Mouse (Mus musculus): ENCODE results near the gene Ifna13. TPM values are rescaled to one million over a fixed set of nuclear protein-coding genes. Genes with fewer than 3 reads are reported as not detected.

Gene Ifna13
- polyA plus RNA-seq (2014; fragmentation: Illumina TruSeq; extraction: RNeasy Lipid Tissue Mini Kit (QIAGEN cat#74804); ENCODE audit: low read depth, low replicate concordance) = not detected

DNA sequence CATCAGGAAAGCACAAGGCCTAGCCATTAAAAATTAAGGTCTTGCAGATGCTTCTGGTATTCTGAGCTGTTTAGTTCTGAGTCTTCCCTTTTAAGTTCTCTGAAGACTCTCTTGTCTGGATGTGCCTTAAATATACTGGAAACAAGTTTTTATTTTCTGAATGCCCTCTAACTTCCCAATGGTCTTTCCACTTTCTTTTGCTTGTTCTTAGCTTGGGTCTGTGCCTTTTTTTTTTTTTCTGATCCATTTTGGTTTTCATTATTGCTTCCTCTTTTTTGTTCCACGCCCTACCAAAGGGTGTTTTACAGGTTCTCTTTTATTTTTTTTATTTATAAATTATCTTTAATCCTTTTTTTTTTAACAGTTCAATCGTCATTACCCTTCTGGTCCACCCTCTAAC is at the start of gene Ifna13:
Ifna13 (minus strand) TSS at position 101 of the 400 bp plus-strand sequence.

DNA sequence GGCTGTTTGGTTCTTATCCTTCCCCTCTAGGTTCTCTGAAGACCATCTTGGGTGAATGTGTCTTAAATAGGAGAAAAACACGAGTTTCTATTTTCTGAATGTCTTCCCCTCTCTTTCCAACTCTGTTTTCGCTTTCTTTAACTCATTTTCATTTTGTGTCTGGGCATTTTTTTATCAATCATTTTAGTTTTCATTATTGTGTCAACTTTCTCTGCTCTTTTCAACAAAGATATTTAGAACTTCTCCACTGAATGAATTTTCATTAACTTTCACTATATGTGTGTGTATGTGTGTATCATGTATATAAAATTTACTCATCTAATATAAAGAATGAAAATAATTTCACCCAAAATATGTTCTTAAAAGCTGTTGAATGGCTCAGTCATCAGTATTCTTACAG is 47.0 kb upstream of the Ifna13 start, which contains the start of gene Ifnab:
Ifnab (minus strand) TSS at position 101 of the 400 bp plus-strand sequence.

DNA sequence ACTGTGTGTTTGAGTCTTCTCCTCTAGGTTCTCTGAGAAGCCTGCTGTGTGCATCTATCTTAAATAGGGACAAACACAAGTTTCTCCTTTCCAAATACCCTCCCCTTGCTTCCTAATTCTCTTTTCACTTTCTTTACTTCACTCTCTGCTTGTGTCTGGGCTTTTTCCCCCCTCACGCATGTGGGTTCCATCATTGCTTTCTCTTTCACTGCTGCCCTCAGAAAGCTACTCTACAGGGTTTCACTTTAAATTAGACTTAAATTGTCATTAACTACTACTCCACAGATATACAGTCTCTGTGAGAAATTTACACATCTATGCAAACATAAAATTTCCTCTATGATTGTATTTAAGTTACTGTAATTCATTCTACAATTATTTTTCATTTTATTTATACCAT is 39.6 kb upstream of the Ifna13 start, which contains the start of gene Ifna2:
Ifna2 (minus strand) TSS at position 101 of the 400 bp plus-strand sequence.

DNA sequence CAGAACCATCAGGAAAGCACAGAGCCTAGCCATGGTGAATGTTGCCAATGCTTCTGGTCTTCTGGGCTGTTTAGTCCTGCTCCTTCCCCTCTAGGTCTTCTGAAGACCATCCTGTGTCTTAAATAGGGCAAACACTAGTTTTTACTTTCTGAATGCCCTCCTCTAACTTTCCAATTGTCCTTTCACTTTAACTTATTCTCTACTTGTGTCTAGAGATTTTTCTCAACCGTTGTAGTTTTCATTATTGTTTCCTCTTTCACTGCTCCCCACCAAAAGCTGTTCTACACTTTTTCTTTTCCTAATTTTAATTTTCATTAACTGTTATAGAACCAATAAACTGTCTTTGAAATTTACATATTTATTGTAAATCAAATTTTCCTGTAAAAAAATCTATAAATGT is 32.6 kb upstream of the Ifna13 start, which contains the start of gene Ifna16:
Ifna16 (minus strand) TSS at position 101 of the 400 bp plus-strand sequence.

DNA sequence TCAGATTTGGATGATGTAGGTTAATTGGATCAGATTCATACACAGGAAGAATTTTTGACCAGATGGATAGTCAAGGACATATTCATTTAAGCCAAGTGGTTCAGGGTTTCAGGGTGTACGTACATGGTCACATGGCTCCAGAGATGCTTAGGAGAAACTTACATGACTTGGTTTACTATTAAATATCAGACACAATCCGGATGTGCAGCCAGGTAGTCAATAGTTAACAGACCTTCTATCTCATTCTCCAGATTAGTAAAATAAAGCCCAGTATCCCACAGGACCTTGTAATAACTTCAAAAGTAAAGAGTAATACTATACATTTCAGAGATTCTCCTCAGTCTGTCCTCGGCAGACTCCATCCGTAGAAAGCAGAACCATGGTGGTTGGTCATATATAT is 9.9 kb downstream of the Ifna13 start, which contains the start of gene C87499:
C87499 (minus strand) TSS at position 101 of the 400 bp plus-strand sequence.

DNA sequence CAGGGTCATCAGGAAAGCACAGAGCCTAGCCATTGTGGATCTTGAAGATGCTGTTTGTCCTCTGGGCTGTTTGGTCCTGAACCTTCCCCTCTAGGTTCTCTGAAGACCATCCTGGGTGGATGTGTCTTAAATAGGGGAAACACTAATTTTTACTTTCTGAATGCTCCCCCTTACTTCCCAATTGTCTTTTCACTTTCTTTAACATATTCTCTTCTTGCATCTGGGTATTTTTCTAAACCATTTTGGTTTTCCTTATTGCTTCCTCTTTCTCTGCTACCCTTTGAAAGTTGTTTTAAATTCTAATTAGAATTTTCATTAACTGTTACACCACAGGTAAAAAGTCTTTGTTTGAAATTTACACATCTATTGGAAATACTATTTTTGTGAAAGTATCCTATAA is 41.0 kb downstream of the Ifna13 start, which contains the start of gene Ifna12:
Ifna12 (minus strand) TSS at position 101 of the 400 bp plus-strand sequence.

Other genes with a start within 250 kb of the Ifna13 start
- 3.7 TPM for gene Hacd4, start 205.5 kb downstream of the Ifna13 start, polyA plus RNA-seq (2014; fragmentation: Illumina TruSeq; extraction: RNeasy Lipid Tissue Mini Kit (QIAGEN cat#74804); ENCODE audit: low read depth, low replicate concordance)
- not detected for gene Ifnb1, start 121.7 kb downstream of the Ifna13 start, polyA plus RNA-seq (2014; fragmentation: Illumina TruSeq; extraction: RNeasy Lipid Tissue Mini Kit (QIAGEN cat#74804); ENCODE audit: low read depth, low replicate concordance)
- gene Ifna15, start 86.2 kb downstream of the Ifna13 start, polyA plus RNA-seq (2014; fragmentation: Illumina TruSeq; extraction: RNeasy Lipid Tissue Mini Kit (QIAGEN cat#74804); ENCODE audit: low read depth, low replicate concordance) = not detected
- gene Ifna14, start 72.7 kb downstream of the Ifna13 start, polyA plus RNA-seq (2014; fragmentation: Illumina TruSeq; extraction: RNeasy Lipid Tissue Mini Kit (QIAGEN cat#74804); ENCODE audit: low read depth, low replicate concordance) = not detected
- not detected for gene Ifna9, start 52.1 kb downstream of the Ifna13 start, polyA plus RNA-seq (2014; fragmentation: Illumina TruSeq; extraction: RNeasy Lipid Tissue Mini Kit (QIAGEN cat#74804); ENCODE audit: low read depth, low replicate concordance)
- gene Ifna12, start 41.1 kb downstream of the Ifna13 start, polyA plus RNA-seq (2014; fragmentation: Illumina TruSeq; extraction: RNeasy Lipid Tissue Mini Kit (QIAGEN cat#74804); ENCODE audit: low read depth, low replicate concordance) = not detected
- gene C87499, start 10.0 kb downstream of the Ifna13 start, polyA plus RNA-seq (2014; fragmentation: Illumina TruSeq; extraction: RNeasy Lipid Tissue Mini Kit (QIAGEN cat#74804); ENCODE audit: low read depth, low replicate concordance) = not detected
- gene Ifna16, start 32.5 kb upstream of the Ifna13 start, polyA plus RNA-seq (2014; fragmentation: Illumina TruSeq; extraction: RNeasy Lipid Tissue Mini Kit (QIAGEN cat#74804); ENCODE audit: low read depth, low replicate concordance) = not detected
- not detected for gene Ifna2, start 39.5 kb upstream of the Ifna13 start, polyA plus RNA-seq (2014; fragmentation: Illumina TruSeq; extraction: RNeasy Lipid Tissue Mini Kit (QIAGEN cat#74804); ENCODE audit: low read depth, low replicate concordance)
- gene Ifnab, start 46.9 kb upstream of the Ifna13 start, polyA plus RNA-seq (2014; fragmentation: Illumina TruSeq; extraction: RNeasy Lipid Tissue Mini Kit (QIAGEN cat#74804); ENCODE audit: low read depth, low replicate concordance) = not detected
- gene Gm26566, start 77.3 kb upstream of the Ifna13 start, polyA plus RNA-seq (2014; fragmentation: Illumina TruSeq; extraction: RNeasy Lipid Tissue Mini Kit (QIAGEN cat#74804); ENCODE audit: low read depth, low replicate concordance) = not detected
- gene Klhl9, start 78.0 kb upstream of the Ifna13 start, polyA plus RNA-seq (2014; fragmentation: Illumina TruSeq; extraction: RNeasy Lipid Tissue Mini Kit (QIAGEN cat#74804); ENCODE audit: low read depth, low replicate concordance) = 44.7 TPM
- not detected for gene Gm13271, start 110.4 kb upstream of the Ifna13 start, polyA plus RNA-seq (2014; fragmentation: Illumina TruSeq; extraction: RNeasy Lipid Tissue Mini Kit (QIAGEN cat#74804); ENCODE audit: low read depth, low replicate concordance)
- not detected for gene Gm13283, start 115.7 kb upstream of the Ifna13 start, polyA plus RNA-seq (2014; fragmentation: Illumina TruSeq; extraction: RNeasy Lipid Tissue Mini Kit (QIAGEN cat#74804); ENCODE audit: low read depth, low replicate concordance)
- not detected for gene Gm13290, start 129.4 kb upstream of the Ifna13 start, polyA plus RNA-seq (2014; fragmentation: Illumina TruSeq; extraction: RNeasy Lipid Tissue Mini Kit (QIAGEN cat#74804); ENCODE audit: low read depth, low replicate concordance)
- gene Gm13289, start 132.5 kb upstream of the Ifna13 start, polyA plus RNA-seq (2014; fragmentation: Illumina TruSeq; extraction: RNeasy Lipid Tissue Mini Kit (QIAGEN cat#74804); ENCODE audit: low read depth, low replicate concordance) = not detected
- gene Gm13272, start 135.4 kb upstream of the Ifna13 start, polyA plus RNA-seq (2014; fragmentation: Illumina TruSeq; extraction: RNeasy Lipid Tissue Mini Kit (QIAGEN cat#74804); ENCODE audit: low read depth, low replicate concordance) = not detected
- gene Ifnz, start 137.7 kb upstream of the Ifna13 start, polyA plus RNA-seq (2014; fragmentation: Illumina TruSeq; extraction: RNeasy Lipid Tissue Mini Kit (QIAGEN cat#74804); ENCODE audit: low read depth, low replicate concordance) = not detected
- not detected for gene Gm13276, start 141.2 kb upstream of the Ifna13 start, polyA plus RNA-seq (2014; fragmentation: Illumina TruSeq; extraction: RNeasy Lipid Tissue Mini Kit (QIAGEN cat#74804); ENCODE audit: low read depth, low replicate concordance)
- not detected for gene Gm13277, start 144.2 kb upstream of the Ifna13 start, polyA plus RNA-seq (2014; fragmentation: Illumina TruSeq; extraction: RNeasy Lipid Tissue Mini Kit (QIAGEN cat#74804); ENCODE audit: low read depth, low replicate concordance)
- gene Gm13278, start 147.1 kb upstream of the Ifna13 start, polyA plus RNA-seq (2014; fragmentation: Illumina TruSeq; extraction: RNeasy Lipid Tissue Mini Kit (QIAGEN cat#74804); ENCODE audit: low read depth, low replicate concordance) = not detected
- gene Gm13275, start 150.0 kb upstream of the Ifna13 start, polyA plus RNA-seq (2014; fragmentation: Illumina TruSeq; extraction: RNeasy Lipid Tissue Mini Kit (QIAGEN cat#74804); ENCODE audit: low read depth, low replicate concordance) = not detected
- gene Gm13279, start 152.9 kb upstream of the Ifna13 start, polyA plus RNA-seq (2014; fragmentation: Illumina TruSeq; extraction: RNeasy Lipid Tissue Mini Kit (QIAGEN cat#74804); ENCODE audit: low read depth, low replicate concordance) = not detected
- gene Gm13285, start 155.2 kb upstream of the Ifna13 start, polyA plus RNA-seq (2014; fragmentation: Illumina TruSeq; extraction: RNeasy Lipid Tissue Mini Kit (QIAGEN cat#74804); ENCODE audit: low read depth, low replicate concordance) = not detected
- gene Gm13287, start 158.8 kb upstream of the Ifna13 start, polyA plus RNA-seq (2014; fragmentation: Illumina TruSeq; extraction: RNeasy Lipid Tissue Mini Kit (QIAGEN cat#74804); ENCODE audit: low read depth, low replicate concordance) = not detected
- gene Gm13288, start 161.1 kb upstream of the Ifna13 start, polyA plus RNA-seq (2014; fragmentation: Illumina TruSeq; extraction: RNeasy Lipid Tissue Mini Kit (QIAGEN cat#74804); ENCODE audit: low read depth, low replicate concordance) = not detected
- not detected for gene Ifna7, start 171.8 kb upstream of the Ifna13 start, polyA plus RNA-seq (2014; fragmentation: Illumina TruSeq; extraction: RNeasy Lipid Tissue Mini Kit (QIAGEN cat#74804); ENCODE audit: low read depth, low replicate concordance)
- not detected for gene Ifna11, start 175.5 kb upstream of the Ifna13 start, polyA plus RNA-seq (2014; fragmentation: Illumina TruSeq; extraction: RNeasy Lipid Tissue Mini Kit (QIAGEN cat#74804); ENCODE audit: low read depth, low replicate concordance)
- gene Ifna6, start 183.0 kb upstream of the Ifna13 start, polyA plus RNA-seq (2014; fragmentation: Illumina TruSeq; extraction: RNeasy Lipid Tissue Mini Kit (QIAGEN cat#74804); ENCODE audit: low read depth, low replicate concordance) = not detected
- gene Ifna5, start 191.1 kb upstream of the Ifna13 start, polyA plus RNA-seq (2014; fragmentation: Illumina TruSeq; extraction: RNeasy Lipid Tissue Mini Kit (QIAGEN cat#74804); ENCODE audit: low read depth, low replicate concordance) = not detected
- gene Ifna4, start 197.4 kb upstream of the Ifna13 start, polyA plus RNA-seq (2014; fragmentation: Illumina TruSeq; extraction: RNeasy Lipid Tissue Mini Kit (QIAGEN cat#74804); ENCODE audit: low read depth, low replicate concordance) = not detected
- gene Ifna1, start 205.6 kb upstream of the Ifna13 start, polyA plus RNA-seq (2014; fragmentation: Illumina TruSeq; extraction: RNeasy Lipid Tissue Mini Kit (QIAGEN cat#74804); ENCODE audit: low read depth, low replicate concordance) = not detected
- not detected for gene Ifne, start 235.7 kb upstream of the Ifna13 start, polyA plus RNA-seq (2014; fragmentation: Illumina TruSeq; extraction: RNeasy Lipid Tissue Mini Kit (QIAGEN cat#74804); ENCODE audit: low read depth, low replicate concordance)

Measured in heart, adult 10 weeks (tissue).